Mouse (Mus musculus) cerebellum, adult (tissue): ENCODE results near the gene Fam196b.

Experiments
- ATAC-seq: cut with Nextera tagmentation; 2 replicates; pipeline ENCODE4 v1.9.2; 2017; ENCODE audit warnings: mild to moderate bottlenecking, moderate library complexity, mixed read lengths; ENCODE audit not compliant: insufficient number of reproducible peaks, low FRiP score, low TSS enrichment

Gene Fam196b

DNA sequence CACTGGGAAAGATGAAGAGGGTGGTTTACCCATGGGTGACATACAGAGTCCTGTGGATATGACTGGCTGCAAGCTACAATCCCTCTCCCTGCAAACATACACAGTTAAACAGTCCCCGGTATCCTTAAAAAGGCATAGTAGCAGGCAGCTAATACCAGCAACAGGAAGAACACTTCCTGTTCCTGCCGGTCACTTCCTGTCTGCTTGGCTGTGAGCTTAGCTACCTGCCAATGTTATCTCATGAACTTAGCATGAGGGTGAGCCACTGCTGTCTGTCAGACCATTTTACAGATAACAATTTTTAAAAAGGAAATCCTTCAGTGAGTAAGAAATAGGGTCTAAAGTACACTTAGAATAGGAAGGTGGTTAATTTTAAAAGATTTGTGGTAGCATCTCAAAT is 83.9 kb downstream of the Fam196b start:
- ATAC-seq = no peak

DNA sequence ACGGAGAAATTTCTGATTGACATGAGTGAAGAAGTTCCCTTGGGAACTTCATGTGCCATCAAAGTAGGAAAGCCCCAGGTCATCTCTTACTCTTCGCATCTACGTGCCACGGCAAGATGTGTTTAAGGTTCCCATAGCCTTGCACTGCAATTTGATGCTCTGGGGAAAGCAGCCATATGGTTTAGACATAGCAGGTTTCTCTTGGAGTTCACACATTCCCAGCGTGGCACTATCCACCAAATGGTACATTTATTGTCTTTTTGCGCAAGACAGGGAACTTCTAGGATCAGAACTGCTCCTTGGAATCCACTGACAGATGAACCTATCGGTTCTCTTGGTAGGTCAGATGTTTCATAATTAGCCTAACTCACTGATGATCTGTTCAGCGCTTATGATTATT is 86.7 kb downstream of the Fam196b start:
- no peak for ATAC-seq

DNA sequence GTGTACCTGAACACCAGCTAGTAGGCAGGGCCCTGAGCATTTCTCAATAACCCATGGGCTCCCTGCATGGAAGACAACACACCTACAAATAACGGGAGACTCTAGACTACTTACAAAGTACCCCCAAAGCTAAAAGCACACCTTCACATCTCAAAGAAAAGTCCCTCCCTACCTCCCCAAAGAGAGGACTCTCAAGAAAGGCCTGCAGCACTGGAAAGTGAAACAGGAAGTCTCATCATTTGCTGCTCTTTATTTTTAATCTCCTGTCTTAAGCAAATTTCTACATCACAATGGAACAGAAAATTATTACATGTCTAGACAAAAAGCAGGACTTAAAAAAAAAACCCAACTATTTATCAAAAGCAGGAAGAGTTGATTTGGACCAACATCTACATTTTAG is 90.7 kb downstream of the Fam196b start:
- no peak for ATAC-seq

DNA sequence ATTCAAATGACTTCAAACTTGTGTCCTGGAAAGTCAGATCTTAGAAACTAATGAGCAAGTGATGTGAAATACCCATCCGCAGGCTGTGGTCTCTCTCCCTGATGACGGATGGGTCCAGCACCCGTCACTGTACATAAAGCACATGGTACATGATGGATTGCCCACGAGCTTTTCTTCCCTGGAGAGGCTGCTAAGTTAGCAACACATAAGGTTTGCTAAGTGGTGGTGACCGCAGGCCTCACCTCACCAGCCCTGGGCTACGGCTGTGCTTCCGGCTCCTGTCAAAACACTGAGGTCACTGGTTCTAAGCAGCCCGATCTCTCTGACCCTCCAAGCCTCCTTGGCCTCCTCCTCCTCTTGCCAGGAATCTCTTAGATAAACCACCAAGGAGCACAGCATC is 91.7 kb downstream of the Fam196b start:
- no peak for ATAC-seq

DNA sequence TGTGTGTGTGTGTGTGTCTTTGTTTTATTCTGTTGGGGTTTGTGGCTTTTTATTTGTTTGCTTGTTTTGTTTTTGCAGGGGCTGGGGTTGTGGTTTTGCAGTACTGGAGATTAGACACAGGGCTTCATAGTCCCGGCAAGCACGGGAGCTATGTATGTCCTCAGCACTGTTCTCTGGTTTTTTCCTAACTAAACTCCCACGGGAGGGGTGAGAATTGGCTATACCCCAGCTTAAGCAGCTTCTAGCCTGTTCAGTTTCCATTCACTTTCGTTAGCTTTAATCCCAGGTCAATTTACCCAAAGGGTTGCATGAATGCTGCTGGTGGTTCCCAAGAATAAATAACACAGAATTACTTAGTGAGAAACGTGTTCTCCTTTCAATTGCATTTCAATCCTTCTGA is 92.2 kb downstream of the Fam196b start:
- no peak for ATAC-seq

DNA sequence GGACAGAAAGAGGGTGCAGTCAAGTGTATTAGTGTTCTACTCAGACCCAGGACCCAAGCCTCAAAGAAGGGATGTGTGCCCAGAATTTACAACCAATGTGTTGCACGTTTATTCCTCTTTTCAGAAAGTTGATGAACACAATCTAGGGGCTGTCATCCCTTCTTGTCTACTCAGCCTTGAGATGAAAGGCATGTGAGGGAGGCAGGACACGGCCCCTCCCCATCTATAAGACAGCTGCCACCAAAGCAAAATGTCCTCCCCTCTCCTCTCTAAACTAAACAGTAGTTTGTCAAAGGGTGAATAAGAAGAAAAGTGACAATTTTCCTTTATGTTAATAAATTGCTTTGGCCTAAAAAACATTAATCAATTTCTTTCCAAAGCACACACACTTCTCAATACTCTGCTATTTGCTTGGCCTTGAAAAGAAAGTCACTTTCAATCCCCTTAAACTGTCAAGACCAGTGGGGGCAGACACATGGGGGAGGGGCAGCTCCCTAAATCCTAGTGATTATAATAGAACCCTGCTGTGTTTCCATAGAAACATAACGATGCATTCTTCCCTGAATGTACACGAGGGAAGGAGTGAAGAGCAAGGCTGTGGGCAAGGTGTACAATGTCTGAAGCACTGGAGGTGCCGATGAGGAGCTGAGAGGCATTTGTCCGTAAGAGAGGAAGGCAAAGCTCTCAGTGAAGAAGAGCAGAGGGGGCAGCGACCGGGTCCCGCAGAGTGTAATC is 101.4 kb downstream of the Fam196b start:
- no peak for ATAC-seq

DNA sequence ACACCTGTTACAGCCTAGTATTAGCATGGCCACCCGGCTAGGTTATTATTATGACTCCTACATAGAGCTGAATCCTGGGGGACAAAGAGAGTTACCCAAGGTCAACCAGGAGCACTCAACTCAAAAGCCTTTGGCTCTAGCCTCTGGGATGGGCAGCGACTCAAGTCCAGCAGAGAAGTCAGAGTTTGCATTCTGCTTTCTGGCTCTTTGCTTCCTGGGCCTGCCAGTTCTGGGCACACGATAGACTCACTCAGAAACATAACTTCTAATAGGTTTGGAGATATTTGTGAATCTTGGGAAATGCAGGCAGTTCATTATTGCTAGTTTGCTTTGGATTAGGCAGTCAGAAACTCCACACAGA is 102.0 kb downstream of the Fam196b start:
- ATAC-seq = no peak

DNA sequence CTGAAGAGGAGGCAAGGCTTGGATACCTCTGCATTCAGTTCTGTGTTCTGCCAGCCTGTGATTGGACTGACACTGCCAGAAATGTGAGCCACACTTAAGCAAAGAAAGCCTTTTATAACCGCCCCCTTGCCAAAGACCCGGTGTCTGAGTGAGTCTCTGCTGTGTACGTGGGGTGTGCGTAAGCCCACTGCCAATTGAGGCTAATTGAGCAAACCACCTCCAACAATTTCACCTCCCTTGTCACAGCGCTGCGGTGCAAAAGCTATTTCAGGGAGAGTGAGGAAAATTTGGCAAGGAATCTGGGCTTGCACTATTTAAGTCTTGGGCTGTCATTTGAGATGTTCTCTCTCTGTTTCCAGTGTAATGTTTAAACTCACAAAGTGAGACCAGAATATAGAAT is 106.4 kb downstream of the Fam196b start:
- no peak for ATAC-seq

DNA sequence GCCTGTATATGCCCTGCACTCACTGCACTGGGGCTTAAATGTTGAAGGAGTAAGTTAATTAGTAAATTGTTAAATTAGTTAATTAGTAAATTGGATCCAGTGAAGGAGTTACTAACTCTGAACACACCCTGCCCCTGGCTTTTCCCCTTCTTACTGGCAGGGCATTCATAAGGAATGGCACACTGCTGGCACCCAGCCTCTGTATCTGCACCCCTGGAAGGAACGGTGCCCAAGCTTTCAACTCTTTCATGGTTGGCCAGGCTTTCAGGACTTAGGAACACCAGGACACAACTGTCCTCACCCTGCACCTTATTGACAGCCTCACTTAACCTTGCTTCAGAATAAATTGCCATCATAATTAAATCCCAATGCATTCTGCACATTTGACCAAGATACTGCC is 109.9 kb downstream of the Fam196b start:
- ATAC-seq = no peak

DNA sequence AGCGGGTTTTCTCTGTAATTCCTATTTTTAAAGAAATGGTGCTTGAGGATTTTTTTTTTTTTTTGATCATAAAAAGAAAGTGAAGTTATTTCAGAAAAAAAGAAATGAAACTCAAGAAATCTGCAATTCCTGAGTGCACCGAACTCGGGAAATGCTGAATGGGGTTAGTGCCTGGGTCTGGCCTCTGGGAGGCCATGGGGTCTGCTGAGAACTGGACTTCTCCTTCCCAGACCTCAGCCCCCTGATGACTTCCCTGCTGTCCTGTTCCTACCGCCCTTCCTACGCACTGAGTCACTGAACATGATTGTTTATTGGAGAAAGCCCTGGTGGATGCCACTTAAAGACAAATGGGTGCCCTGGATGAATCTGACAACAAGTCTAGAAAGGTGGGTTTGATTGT is 112.6 kb downstream of the Fam196b start:
- ATAC-seq = no peak

DNA sequence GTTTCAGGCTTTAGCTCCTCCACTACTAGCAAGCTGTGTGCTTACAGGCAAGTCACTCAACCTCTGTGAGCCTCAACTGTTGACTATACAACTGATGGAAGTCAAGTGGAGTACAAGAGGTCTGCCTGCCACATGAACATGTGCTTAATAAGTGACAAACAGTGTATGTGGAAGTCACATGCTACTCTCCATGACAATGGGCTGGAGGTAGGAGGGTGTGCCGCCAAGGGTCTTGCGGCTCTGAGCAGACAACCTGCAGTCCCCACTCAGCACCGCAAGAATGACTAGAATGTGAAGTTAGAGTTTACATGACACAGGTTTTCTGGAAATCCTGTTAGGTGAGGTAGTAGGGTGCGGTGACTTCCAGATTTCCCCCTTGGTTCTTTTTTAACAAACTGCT is 116.3 kb downstream of the Fam196b start:
- no peak for ATAC-seq

DNA sequence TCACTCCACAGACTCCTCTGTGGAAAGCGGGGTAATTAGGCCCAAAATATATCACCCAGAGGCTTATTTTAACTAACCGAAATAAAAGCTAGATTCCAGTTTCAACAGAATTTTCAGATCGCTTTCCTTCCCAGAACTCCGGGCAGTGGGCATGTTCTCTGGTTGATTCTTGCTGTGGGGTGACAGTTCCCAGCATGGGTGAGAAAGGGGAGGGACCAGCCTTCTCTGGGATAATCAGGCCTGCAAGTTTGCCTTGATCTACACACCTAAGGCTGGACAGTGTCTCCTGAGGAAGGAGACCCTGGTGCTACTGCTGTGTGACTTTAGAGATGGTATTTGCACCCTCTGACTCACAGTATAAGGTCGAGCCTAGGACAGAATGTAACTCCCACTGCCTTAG is 116.7 kb downstream of the Fam196b start:
- no peak for ATAC-seq

DNA sequence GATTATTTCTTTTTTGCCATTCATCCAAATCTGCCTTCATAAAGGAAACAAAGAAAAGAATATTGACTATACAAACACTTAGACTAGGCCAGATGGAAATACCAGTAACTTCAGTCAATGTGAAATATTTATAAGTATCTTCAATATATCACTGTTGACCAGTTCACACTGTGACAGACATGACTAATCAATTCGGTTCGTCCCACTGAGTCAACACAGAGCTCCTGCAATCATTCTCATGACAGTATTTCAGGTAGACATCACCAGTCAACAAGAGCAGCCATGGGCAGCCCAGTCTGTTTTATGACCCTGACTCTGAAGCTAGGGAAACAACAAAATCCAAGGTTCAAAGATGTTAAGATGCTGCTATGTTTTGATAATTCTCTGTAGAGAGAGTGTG is 117.4 kb downstream of the Fam196b start:
- ATAC-seq = no peak

DNA sequence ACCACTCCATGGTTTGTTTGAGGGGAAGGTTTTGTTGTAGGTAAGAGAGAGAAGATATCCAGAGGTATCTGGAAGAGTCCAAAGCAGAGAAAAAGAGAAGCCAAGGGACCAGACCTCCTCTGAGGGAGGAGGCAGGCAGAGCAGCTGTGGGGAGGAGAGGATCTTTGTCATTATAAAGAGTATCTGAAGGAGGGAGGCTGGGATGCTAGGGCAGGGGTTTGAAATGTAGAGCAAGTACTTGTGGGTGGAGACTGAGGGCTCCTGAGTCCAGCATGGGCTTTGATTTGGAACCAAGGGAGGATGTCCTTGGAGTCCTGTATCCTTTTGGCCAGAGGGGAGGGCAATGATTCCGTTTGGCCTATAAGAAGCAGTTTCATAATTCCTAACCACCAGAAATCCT is 122.8 kb downstream of the Fam196b start:
- ATAC-seq = no peak

DNA sequence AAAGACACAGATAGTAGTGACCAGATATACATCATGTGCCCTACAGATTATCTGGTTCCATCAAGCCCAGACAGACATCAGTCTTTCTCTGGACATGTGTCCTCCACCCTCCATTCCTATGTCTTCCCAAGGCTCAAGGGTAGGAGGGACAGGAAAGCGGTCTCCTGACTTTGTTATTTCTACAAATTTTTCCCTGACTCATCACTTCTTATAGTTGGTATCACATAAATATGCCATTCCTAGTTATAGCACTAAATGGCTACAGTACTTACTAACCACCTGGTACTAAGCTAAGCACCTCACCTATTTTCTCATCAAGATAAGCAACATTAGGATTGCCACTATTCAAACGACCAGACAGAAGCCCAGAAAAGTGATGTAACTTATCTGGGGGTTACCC is 123.8 kb downstream of the Fam196b start:
- ATAC-seq = no peak

DNA sequence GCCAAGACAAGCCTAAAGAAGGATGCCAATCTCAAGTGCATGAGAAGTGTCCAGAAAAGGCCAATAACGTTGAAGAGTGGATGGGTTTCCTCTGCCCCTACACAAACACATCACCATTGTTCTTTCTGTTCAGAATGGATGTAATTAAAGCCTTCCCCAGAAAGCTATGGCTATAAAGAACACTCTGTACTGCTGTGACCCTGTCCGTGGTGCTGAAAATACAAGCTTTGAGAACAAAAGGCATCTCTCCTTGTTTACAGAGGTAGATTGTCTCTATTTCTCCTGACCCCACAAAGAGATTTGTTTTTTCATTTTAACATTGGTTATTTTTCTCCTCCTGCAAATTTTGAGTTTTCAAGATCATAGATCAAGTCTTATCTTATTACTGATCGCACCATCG is 133.3 kb downstream of the Fam196b start:
- ATAC-seq = no peak

DNA sequence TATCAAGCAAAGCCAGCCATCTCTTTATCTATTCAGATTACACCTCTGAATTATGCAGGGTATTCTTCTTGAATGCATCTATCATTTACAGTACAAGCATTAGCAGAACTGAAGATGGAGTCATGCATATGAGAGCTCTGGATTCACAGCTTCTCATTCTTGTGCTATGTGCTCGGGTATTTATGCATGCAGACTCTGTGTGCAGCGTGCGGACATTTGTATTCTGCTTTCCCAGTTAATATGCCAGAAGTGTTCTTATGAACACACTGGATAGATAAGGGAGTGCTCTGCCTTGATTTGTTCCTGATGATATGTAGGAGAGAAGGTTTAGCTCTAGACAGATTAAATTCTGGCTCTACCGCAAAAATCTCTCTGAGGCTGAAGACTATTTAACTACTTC is 135.3 kb downstream of the Fam196b start:
- no peak for ATAC-seq

DNA sequence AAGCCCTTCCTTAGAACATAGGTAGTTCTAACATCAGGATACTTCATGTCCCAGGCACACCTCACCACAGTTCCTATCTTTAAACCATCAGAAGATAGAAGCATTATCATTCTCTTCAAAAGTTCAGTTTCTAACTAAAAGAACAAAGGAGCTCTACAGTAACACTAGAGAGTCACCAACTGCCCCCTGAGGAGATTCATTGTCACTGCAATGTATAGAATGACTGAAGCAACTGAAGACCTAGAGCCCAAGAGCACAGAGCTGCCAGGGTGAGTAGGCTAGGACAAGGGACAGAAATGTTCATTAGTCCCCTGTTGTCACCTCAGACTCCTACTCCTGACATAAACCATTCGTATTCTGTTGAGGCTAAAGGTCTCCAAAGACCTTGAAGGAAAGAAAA is 152.4 kb downstream of the Fam196b start:
- no peak for ATAC-seq

DNA sequence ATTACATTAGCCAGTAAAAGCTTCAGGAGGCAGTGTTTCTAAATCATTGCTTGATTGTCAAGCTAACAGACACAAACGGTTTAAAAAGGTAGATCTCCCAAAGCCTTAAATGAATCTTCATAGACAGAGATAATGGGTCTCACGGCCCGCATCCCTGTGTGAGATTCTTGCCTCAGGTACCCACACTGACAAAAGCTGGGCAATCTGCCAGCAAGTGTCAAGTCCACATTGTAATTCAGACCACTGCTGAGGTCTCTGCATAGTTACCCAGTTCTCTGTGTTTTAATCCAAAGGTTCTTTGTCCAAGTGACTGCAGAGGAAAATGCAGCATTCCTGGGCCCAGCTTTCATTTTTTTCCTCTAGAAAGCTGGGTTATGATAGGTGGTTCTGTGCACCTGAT is 153.9 kb downstream of the Fam196b start:
- no peak for ATAC-seq

DNA sequence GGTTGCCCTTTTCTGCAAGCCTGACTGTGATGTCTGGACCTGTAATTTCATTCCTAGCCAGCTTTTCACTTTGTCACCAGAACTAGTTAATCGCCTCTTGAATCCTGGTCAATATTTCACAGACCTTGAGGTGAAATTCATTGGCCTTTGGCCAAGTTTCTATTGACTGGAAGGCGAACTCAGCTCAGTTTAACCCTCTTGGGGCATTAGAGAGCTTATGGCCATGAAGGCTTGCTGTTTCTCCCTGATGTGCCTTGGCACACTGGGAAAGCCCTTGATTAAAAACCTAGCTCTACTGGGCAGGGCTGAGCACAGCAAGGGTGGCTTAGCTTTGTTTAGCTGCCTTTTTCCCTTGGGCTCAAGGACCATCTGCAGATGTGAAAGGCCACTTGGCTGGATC is 155.2 kb downstream of the Fam196b start:
- ATAC-seq = no peak
